Mouse (Mus musculus) forebrain, embryonic 14.5 days (tissue): ENCODE results near the gene Gimap8. TPM values are rescaled to one million over a fixed set of nuclear protein-coding genes. Genes with fewer than 3 reads are reported as not detected.

Experiments
- ATAC-seq: fragments of 200-750 bp; cut with Nextera tagmentation; 2 replicates; pipeline ENCODE4 v1.8.0; 2017; ENCODE audit warnings: mild to moderate bottlenecking, moderate library complexity
- DNase-seq: peaks from one replicate; pipeline ENCODE4 v3.0.0-alpha.2; 2015; ENCODE audit warnings: low spot score
- H3K27ac ChIP-seq: fragments of 300-500 bp; sonication (generic); 2 replicates; pipeline ENCODE4 v1.5.1; 2014; ENCODE audit warnings: low read depth, mild to moderate bottlenecking, control low read depth, low read length, moderate library complexity
- H3K27me3 ChIP-seq: fragments of 300-500 bp; sonication (generic); replicated peaks from 2 replicates; pipeline ENCODE4 v1.6.1; 2014; ENCODE audit warnings: low read length, control low read depth, mixed read lengths; ENCODE audit not compliant: control insufficient read depth, insufficient read depth
- H3K36me3 ChIP-seq: fragments of 300-500 bp; sonication (generic); 2 replicates; pipeline ENCODE4 v1.6.1; 2014; ENCODE audit warnings: low read length, control low read depth; ENCODE audit not compliant: control insufficient read depth, insufficient read depth
- H3K4me1 ChIP-seq: fragments of 300-500 bp; sonication (generic); 2 replicates; pipeline ENCODE4 v1.6.1; 2014; ENCODE audit warnings: antibody characterized with exemption, low read length, control low read depth; ENCODE audit not compliant: control insufficient read depth, insufficient read depth
- H3K4me2 ChIP-seq: fragments of 300-500 bp; sonication (generic); 2 replicates; pipeline ENCODE4 v1.6.1; 2014; ENCODE audit warnings: mild to moderate bottlenecking, control low read depth, low read length
- H3K4me3 ChIP-seq: fragments of 300-500 bp; sonication (generic); 2 replicates; pipeline ENCODE4 v1.5.1; 2014; ENCODE audit warnings: low read depth, low read length, control low read depth
- H3K9ac ChIP-seq: fragments of 300-500 bp; sonication (generic); 2 replicates; pipeline ENCODE4 v1.6.1; 2014; ENCODE audit warnings: mild to moderate bottlenecking, low read length, control low read depth, moderate library complexity
- H3K9me3 ChIP-seq: fragments of 300-500 bp; sonication (generic); replicated peaks from 2 replicates; pipeline ENCODE4 v1.6.1; 2016; ENCODE audit warnings: low read length, control low read depth, mixed read lengths; ENCODE audit not compliant: control insufficient read depth
- WGBS: fragments of 180-500 bp; shearing (Covaris S2); extraction: QIAGEN DNeasy Blood & Tissue Kit; methylation state at CpG from one replicate; pipeline ENCODE4 v1.1.7; 2014; 5-methylcytosine and 5-hydroxymethylcytosine counted together
- polyA plus RNA-seq: library from polyadenylated mRNA; unstranded; fragments of >200 nt; fragmentation: Nextera tagmentation; extraction: Ambion mirVana; gene quantifications from 2 replicates; pipeline ENCODE4 v1.2.1, GENCODE M21; 2014

Gene Gimap8
- polyA plus RNA-seq: 0.15 and 0.17 TPM in 2 replicates

DNA sequence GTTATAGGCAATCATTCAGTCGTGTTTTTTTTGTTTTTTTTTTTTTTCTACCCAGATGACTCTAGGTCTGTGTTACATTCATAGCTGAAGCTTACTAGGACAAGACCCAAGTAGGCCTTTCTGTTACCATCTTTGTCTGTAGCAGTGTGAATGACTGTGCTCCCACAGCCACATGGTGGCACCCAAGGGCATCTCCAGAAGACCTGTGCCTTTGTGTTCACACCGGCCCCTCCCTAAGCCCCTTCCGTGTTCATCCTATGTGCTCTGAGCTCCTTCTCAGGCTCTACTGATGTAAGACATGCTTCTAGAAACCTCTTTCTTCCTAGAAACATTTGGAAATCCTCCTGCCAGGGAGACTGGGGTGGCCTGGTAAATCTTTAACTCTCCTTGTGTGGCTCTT lies at the start of gene Gimap8:
Gimap8 (plus strand) TSS at position 240 of the 400 bp plus-strand sequence.
- H3K4me1 ChIP-seq: no peaks in the 10 kb centered on the region
- DNase-seq (peak; percentile 22), ATAC-seq (no peak)
- H3K9me3 ChIP-seq: no peaks in the 10 kb centered on the region
- H3K27me3 ChIP-seq: no peaks in the 10 kb centered on the region
- no peak within 1 kb of the TSS for H3K4me3 ChIP-seq
- H3K36me3 ChIP-seq: no peaks in the 10 kb centered on the region
- H3K27ac ChIP-seq: no peak within 1 kb of the TSS
- 49% methylated on average over 3 of the region's 3 CpGs for WGBS
- H3K4me2 ChIP-seq: no peak within 1 kb of the TSS
- no peak within 1 kb of the TSS for H3K9ac ChIP-seq

GRCm38 (mm10) chr6:48600594-48600993 lies 46.4 kb upstream of the Gimap8 start:
- H3K9ac ChIP-seq: no peak overlapping the region
- ATAC-seq (no peak), DNase-seq (no peak)
- H3K4me1 ChIP-seq: peaks cover 9% of the 10 kb centered on the region
- 84% methylated on average over 1 of the region's 1 CpGs for WGBS
- no peaks in the 10 kb centered on the region for H3K27me3 ChIP-seq
- no peak overlapping the region for H3K4me3 ChIP-seq
- H3K9me3 ChIP-seq: peaks cover 18% of the 10 kb centered on the region; the same call in 1 of the 2 replicates
- H3K27ac ChIP-seq: no peak overlapping the region; the same call in 1 of the 2 replicates
- H3K4me2 ChIP-seq: no peak overlapping the region
- peaks cover 40% of the 10 kb centered on the region for H3K36me3 ChIP-seq

- Histone ChIP-seq H3K27me3 (no peaks in the 10 kb centered on the region), H3K4me3 (peak within 1 kb of the TSS; percentile 76), H3K9ac (peak within 1 kb of the TSS; percentile 97), H3K27ac (peak within 1 kb of the TSS; percentile 85), H3K4me2 (peak within 1 kb of the TSS; percentile 87), H3K36me3 (peaks cover 35% of the 10 kb centered on the region), H3K4me1 (peaks cover 9% of the 10 kb centered on the region), H3K9me3 (peaks cover 14% of the 10 kb centered on the region; the same call in 1 of the 2 replicates)
- DNase-seq: peak; percentile 98
- 3% methylated on average over 42 of the region's 42 CpGs for WGBS
- ATAC-seq: peak; percentile 99
Measured at GRCm38 (mm10) chr6:48601271-48602079, 45.6 kb upstream of the Gimap8 start, which contains the start of gene Zfp775. TSS of gene Zfp775 (plus strand) at chr6:48602063.

- H3K4me1 ChIP-seq: peaks cover 9% of the 10 kb centered on the region
- H3K4me3 ChIP-seq: peak overlapping the region; percentile 76
- WGBS: under 1% methylated on average over 28 of the region's 28 CpGs
- H3K4me2 ChIP-seq: peak overlapping the region; percentile 87
- H3K9me3 ChIP-seq: peaks cover 7% of the 10 kb centered on the region; the same call in 1 of the 2 replicates
- H3K27ac ChIP-seq: peak overlapping the region; percentile 83
- H3K9ac ChIP-seq: peak overlapping the region; percentile 97
- peaks cover 27% of the 10 kb centered on the region for H3K36me3 ChIP-seq
- peak; percentile 80 for ATAC-seq
- no peaks in the 10 kb centered on the region for H3K27me3 ChIP-seq
- DNase-seq: peak; percentile 46
Measured at GRCm38 (mm10) chr6:48602080-48602741, 44.8 kb upstream of the Gimap8 start.

DNA sequence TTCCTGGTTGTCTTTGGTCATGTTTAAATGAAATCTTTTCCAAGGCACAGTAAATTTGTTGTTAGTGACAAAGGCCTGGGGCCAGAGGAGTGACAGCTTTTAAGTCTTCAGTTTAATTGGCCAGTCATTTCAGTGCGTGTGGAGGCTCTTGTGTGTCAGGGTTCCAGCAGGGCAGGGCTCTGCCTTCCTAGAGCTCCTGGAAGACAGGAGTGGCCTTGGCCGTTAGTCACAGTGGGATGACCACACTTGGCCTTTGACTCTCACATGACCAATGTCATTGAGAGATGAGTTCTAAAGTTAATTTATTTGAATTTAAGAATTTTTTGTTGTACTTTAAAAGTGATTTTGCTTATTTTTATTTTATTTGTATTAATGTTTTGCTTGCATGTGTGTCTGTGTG lies 38.9 kb upstream of the Gimap8 start:
- Histone ChIP-seq H3K4me2 (no peak overlapping the region), H3K9ac (no peak overlapping the region), H3K9me3 (no peaks in the 10 kb centered on the region), H3K4me1 (no peaks in the 10 kb centered on the region; the same call in 1 of the 2 replicates), H3K36me3 (peaks cover under 1% of the 10 kb centered on the region; the same call in 1 of the 2 replicates), H3K27ac (no peak overlapping the region), H3K4me3 (no peak overlapping the region), H3K27me3 (no peaks in the 10 kb centered on the region)
- DNase-seq (no peak), ATAC-seq (no peak)
- 75% methylated on average over 2 of the region's 2 CpGs for WGBS

- Histone ChIP-seq H3K9ac (no peak overlapping the region), H3K27me3 (no peaks in the 10 kb centered on the region), H3K9me3 (no peaks in the 10 kb centered on the region), H3K36me3 (peaks cover 13% of the 10 kb centered on the region), H3K4me1 (no peaks in the 10 kb centered on the region), H3K4me2 (no peak overlapping the region), H3K27ac (no peak overlapping the region), H3K4me3 (no peak overlapping the region)
- WGBS: 64% methylated on average over 7 of the region's 7 CpGs
- DNase-seq: no peak
- no peak for ATAC-seq
Measured at GRCm38 (mm10) chr6:48609512-48609911, 37.5 kb upstream of the Gimap8 start.

DNA sequence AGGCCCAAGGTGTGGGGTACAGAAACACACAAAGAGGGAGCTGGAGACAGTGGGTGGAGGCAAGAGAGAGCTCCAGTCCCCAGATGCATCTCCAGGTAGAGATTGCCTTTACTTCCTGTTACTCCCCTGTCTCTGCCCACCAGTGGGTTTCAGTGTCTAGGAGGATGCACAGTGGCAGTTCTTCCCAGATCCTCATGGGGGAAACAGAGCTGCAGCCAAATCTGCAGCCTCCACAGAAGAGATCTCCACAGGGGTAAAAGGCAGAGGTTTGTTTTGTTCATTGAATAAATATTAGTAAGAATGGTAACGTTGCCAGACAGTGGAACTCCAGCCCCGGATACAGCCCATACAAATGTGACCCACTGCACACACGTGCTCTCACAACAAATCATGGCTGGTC lies 36.4 kb upstream of the Gimap8 start:
- DNase-seq: no peak
- H3K36me3 ChIP-seq: peaks cover 15% of the 10 kb centered on the region
- no peaks in the 10 kb centered on the region for H3K4me1 ChIP-seq
- H3K27ac ChIP-seq: no peak overlapping the region
- no peak for ATAC-seq
- no peak overlapping the region for H3K4me2 ChIP-seq
- H3K27me3 ChIP-seq: no peaks in the 10 kb centered on the region
- 88% methylated on average over 3 of the region's 3 CpGs for WGBS
- H3K9ac ChIP-seq: no peak overlapping the region
- no peaks in the 10 kb centered on the region for H3K9me3 ChIP-seq
- H3K4me3 ChIP-seq: no peak overlapping the region

- WGBS: 88% methylated on average over 4 of the region's 4 CpGs
- H3K36me3 ChIP-seq: peaks cover 20% of the 10 kb centered on the region
- DNase-seq: no peak
- no peaks in the 10 kb centered on the region for H3K9me3 ChIP-seq
- no peaks in the 10 kb centered on the region for H3K27me3 ChIP-seq
- H3K4me3 ChIP-seq: no peak overlapping the region
- no peak for ATAC-seq
- H3K9ac ChIP-seq: no peak overlapping the region
- H3K27ac ChIP-seq: no peak overlapping the region
- H3K4me1 ChIP-seq: no peaks in the 10 kb centered on the region
- no peak overlapping the region for H3K4me2 ChIP-seq
Measured at GRCm38 (mm10) chr6:48613464-48613863, 33.6 kb upstream of the Gimap8 start.
